Mouse (Mus musculus): ENCODE results near the gene Eomes. TPM values are rescaled to one million over a fixed set of nuclear protein-coding genes. Genes with fewer than 3 reads are reported as not detected.

Gene Eomes
- total RNA-seq, 4 experiments from 2014 or later, result 0.11 to 0.49 (median 0.43) TPM

- DNase-seq, result no peak
Observed at GRCm38 (mm10) chr9:118520011-118520410, 42.0 kb downstream of the Eomes start.

GRCm38 (mm10) chr9:118520858-118521257, 42.8 kb downstream of the Eomes start:
- no peak for DNase-seq

GRCm38 (mm10) chr9:118521659-118522058, 43.6 kb downstream of the Eomes start:
- DNase-seq, result no peak

- no peak for DNase-seq
Observed at GRCm38 (mm10) chr9:118523738-118524137, 45.7 kb downstream of the Eomes start.

- no peak for DNase-seq
Observed at GRCm38 (mm10) chr9:118527056-118527455, 49.0 kb downstream of the Eomes start.

GRCm38 (mm10) chr9:118529783-118530182, 51.8 kb downstream of the Eomes start:
- DNase-seq, result no peak

GRCm38 (mm10) chr9:118530679-118531078, 52.7 kb downstream of the Eomes start:
- DNase-seq, result no peak

- no peak for DNase-seq
Observed at GRCm38 (mm10) chr9:118532516-118533205, 54.6 kb downstream of the Eomes start.

Other genes with a start within 250 kb of the Eomes start
- gene Golga4, start 28.1 kb downstream of the Eomes start, total RNA-seq (2022), result 100 to 1,000 TPM; 129 to 187 (median 147) TPM
- 10 to 100 TPM; 64.9 to 75.4 (median 67.8) TPM for gene Itga9, start 128.5 kb downstream of the Eomes start, total RNA-seq (2022)